ENCODE assay signal across 20 mouse cellular contexts in the genomic region with DNA sequence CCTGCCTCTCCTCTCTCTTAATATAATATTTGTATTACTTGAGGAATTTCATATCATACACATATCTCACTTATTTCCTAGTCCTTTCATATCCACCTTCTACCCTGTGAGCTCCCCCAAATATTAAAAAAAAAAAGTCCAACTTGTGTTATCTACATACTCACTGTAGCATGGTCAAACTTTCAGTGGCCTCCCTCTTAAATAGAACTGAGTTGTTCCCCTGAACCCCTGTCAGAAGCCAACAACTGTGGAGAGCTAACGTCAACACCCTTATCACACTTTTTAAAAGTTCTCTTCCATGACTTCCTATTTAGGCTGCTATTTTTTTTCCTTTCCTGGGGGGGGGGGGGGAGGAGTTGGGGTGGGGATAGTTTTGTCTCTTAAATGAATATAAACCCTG. TPM values are rescaled to one million over a fixed set of nuclear protein-coding genes. Genes with fewer than 3 reads are reported as not detected.
DNase-seq lines count a peak whose midpoint lies in the region; ATAC-seq and TF ChIP-seq lines count a peak whose summit lies in the region.
"Had no signal": no experiment of that assay in that cellular context is flagged by ENCODE, and none has a peak within 500 bp of the region (broad histone marks: within the 10 kb centered on the region; RNA-seq: fewer than 3 reads in every experiment).

No protein-coding gene starts in this region.

- no peaks in the 10 kb centered on the region for H3K9me3 ChIP-seq in liver, embryonic 11.5 days (ENCODE audit: control insufficient read depth, low read length)
- H3K9me3 ChIP-seq in liver, postnatal 0 days (ENCODE audit: low read length): no peaks in the 10 kb centered on the region
- no peaks in the 10 kb centered on the region for H3K9me3 ChIP-seq in lung, postnatal 0 days (ENCODE audit: low read length)
- H3K9me3 ChIP-seq in liver, embryonic 14.5 days (ENCODE audit: control insufficient read depth, low read length): no peaks in the 10 kb centered on the region
- H3K9me3 ChIP-seq: forebrain, embryonic 13.5 days; hindbrain, embryonic 12.5 days; intestine, embryonic 15.5 days; midbrain, embryonic 12.5 days had no signal

- no peak overlapping the region for H3K4me3 ChIP-seq in liver, embryonic 11.5 days (ENCODE audit: low read depth, low read length)
- H3K4me3 ChIP-seq in liver, postnatal 0 days (ENCODE audit: low read depth, low read length): no peak overlapping the region
- no peak overlapping the region for H3K4me3 ChIP-seq in lung, postnatal 0 days (ENCODE audit: low read depth, low read length)
- H3K4me3 ChIP-seq in liver, embryonic 14.5 days (ENCODE audit: insufficient read depth in 1 of 2, low read depth in 2 of 2, low read length in 2 of 2): no peak overlapping the region
- H3K4me3 ChIP-seq: forebrain, embryonic 13.5 days; hindbrain, embryonic 12.5 days; intestine, embryonic 15.5 days; midbrain, embryonic 12.5 days had no signal

- no peak overlapping the region for H3K4me2 ChIP-seq in liver, embryonic 11.5 days
- H3K4me2 ChIP-seq in liver, postnatal 0 days (ENCODE audit: low read depth, low read length): no peak overlapping the region
- H3K4me2 ChIP-seq in lung, postnatal 0 days (replicated peaks; ENCODE audit: low read depth, low read length): peak overlapping the region; percentile 32; the same call in 1 of the 2 replicates
- no peak overlapping the region for H3K4me2 ChIP-seq in liver, embryonic 14.5 days (ENCODE audit: low read depth)
- H3K4me2 ChIP-seq: forebrain, embryonic 13.5 days; hindbrain, embryonic 12.5 days; intestine, embryonic 15.5 days; midbrain, embryonic 12.5 days had no signal

- H3K27me3 ChIP-seq in liver, embryonic 11.5 days (replicated peaks; ENCODE audit: control insufficient read depth, insufficient read depth, low read length): no peaks in the 10 kb centered on the region
- no peaks in the 10 kb centered on the region for H3K27me3 ChIP-seq in liver, postnatal 0 days (ENCODE audit: insufficient read depth, low read length)
- H3K27me3 ChIP-seq in lung, postnatal 0 days (replicated peaks; ENCODE audit: insufficient read depth, low read length): no peaks in the 10 kb centered on the region
- H3K27me3 ChIP-seq in liver, embryonic 14.5 days (ENCODE audit: control insufficient read depth, insufficient read depth, low read length): no peaks in the 10 kb centered on the region
- H3K27me3 ChIP-seq: forebrain, embryonic 13.5 days; hindbrain, embryonic 12.5 days; intestine, embryonic 15.5 days; midbrain, embryonic 12.5 days had no signal

- no peak overlapping the region for H3K27ac ChIP-seq in liver, embryonic 11.5 days (ENCODE audit: low read depth, low read length)
- H3K27ac ChIP-seq in liver, postnatal 0 days (ENCODE audit: low read depth): no peak overlapping the region
- H3K27ac ChIP-seq in lung, postnatal 0 days (ENCODE audit: low read length): no peak overlapping the region; the same call in 1 of the 2 replicates
- H3K27ac ChIP-seq in liver, embryonic 14.5 days: no peak overlapping the region
- H3K27ac ChIP-seq: forebrain, embryonic 13.5 days; hindbrain, embryonic 12.5 days; hindbrain, postnatal 0 days; intestine, embryonic 15.5 days; midbrain, embryonic 12.5 days had no signal

- H3K9ac ChIP-seq in liver, embryonic 11.5 days (ENCODE audit: low read depth, low read length): no peak overlapping the region
- H3K9ac ChIP-seq in liver, postnatal 0 days (replicated peaks): no peak overlapping the region
- no peak overlapping the region for H3K9ac ChIP-seq in lung, postnatal 0 days (replicated peaks; ENCODE audit: low read depth)
- no peak overlapping the region for H3K9ac ChIP-seq in liver, embryonic 14.5 days (replicated peaks)
- H3K9ac ChIP-seq: forebrain, embryonic 13.5 days; hindbrain, embryonic 12.5 days; intestine, embryonic 15.5 days; midbrain, embryonic 12.5 days had no signal

- WGBS in liver, embryonic 11.5 days: 11% methylated on average over 1 of the region's 1 CpGs
- 11% methylated on average over 1 of the region's 1 CpGs for WGBS in liver, postnatal 0 days (ENCODE audit: insufficient replicate concordance)
- 0% methylated on average over 1 of the region's 1 CpGs for WGBS in lung, postnatal 0 days
- 0% methylated on average over 1 of the region's 1 CpGs for WGBS in liver, embryonic 14.5 days (ENCODE audit: insufficient replicate concordance)

- H3K36me3 ChIP-seq in liver, embryonic 11.5 days (ENCODE audit: control insufficient read depth, insufficient read depth, low read length): no peaks in the 10 kb centered on the region
- H3K36me3 ChIP-seq in liver, postnatal 0 days (replicated peaks; ENCODE audit: insufficient read depth, low read length): no peaks in the 10 kb centered on the region
- H3K36me3 ChIP-seq in lung, postnatal 0 days (ENCODE audit: insufficient read depth, low read length): no peaks in the 10 kb centered on the region
- no peaks in the 10 kb centered on the region for H3K36me3 ChIP-seq in liver, embryonic 14.5 days (replicated peaks; ENCODE audit: control insufficient read depth, insufficient read depth, low read depth)
- H3K36me3 ChIP-seq: hindbrain, embryonic 12.5 days; intestine, embryonic 15.5 days; midbrain, embryonic 12.5 days had no signal

- ATAC-seq in liver, embryonic 11.5 days (replicated peaks; ENCODE audit: low FRiP score): peak; percentile 48
- ATAC-seq in liver, postnatal 0 days: no peak
- peak; percentile 37; the same call in 1 of the 2 replicates for ATAC-seq in lung, postnatal 0 days
- peak; percentile 28; the same call in 1 of the 2 replicates for ATAC-seq in liver, embryonic 14.5 days (ENCODE audit: insufficient read depth)
- ATAC-seq: forebrain, embryonic 13.5 days; hindbrain, postnatal 0 days; intestine, embryonic 15.5 days had no signal

- TF ChIP-seq CTCF in liver, postnatal 0 days (IDR thresholded peaks at IDR 0.05; ENCODE audit: low read depth): no peak
- no peak for TF ChIP-seq CTCF in lung, postnatal 0 days (IDR thresholded peaks at IDR 0.05)
- TF ChIP-seq CTCF in liver, embryonic 14.5 days (IDR thresholded peaks at IDR 0.05; ENCODE audit: low read depth): no peak

- TF ChIP-seq EP300 in liver, postnatal 0 days (IDR thresholded peaks at IDR 0.05; ENCODE audit: low read depth): no peak
- TF ChIP-seq EP300 in lung, postnatal 0 days (IDR thresholded peaks at IDR 0.05): no peak
- no peak for TF ChIP-seq EP300 in liver, embryonic 14.5 days (IDR thresholded peaks at IDR 0.05; ENCODE audit: low read depth)

- peaks cover 12% of the 10 kb centered on the region; the same call in 1 of the 2 replicates for H3K4me1 ChIP-seq in liver, embryonic 11.5 days (replicated peaks; ENCODE audit: control insufficient read depth, insufficient read depth, low read length)
- H3K4me1 ChIP-seq in liver, postnatal 0 days (ENCODE audit: insufficient read depth): no peaks in the 10 kb centered on the region
- H3K4me1 ChIP-seq in lung, postnatal 0 days (ENCODE audit: insufficient read depth, low read depth, low read length): no peaks in the 10 kb centered on the region; the same call in 1 of the 2 replicates
- H3K4me1 ChIP-seq in liver, embryonic 14.5 days (replicated peaks; ENCODE audit: control insufficient read depth in 2 of 2, insufficient read depth in 2 of 2, low read length in 1 of 2): peaks cover 9 to 18% of the 10 kb centered on the region in 2 experiments
- H3K4me1 ChIP-seq: forebrain, embryonic 13.5 days; intestine, embryonic 15.5 days; midbrain, embryonic 12.5 days had no signal

- DNase-seq in liver, embryonic 11.5 days (ENCODE audit: low spot score): no peak
- DNase-seq in liver, postnatal 0 days: no peak
- peak; percentile 24 for DNase-seq in lung, postnatal 0 days (ENCODE audit: low spot score)
- DNase-seq in lung, adult 18-20 months: no peak
- no peak for DNase-seq in liver, embryonic 14.5 days (ENCODE audit: low read depth in 3 of 3, low spot score in 3 of 3)
- no peak for DNase-seq in thymus, postnatal 25 days
- DNase-seq: adrenal gland, postnatal 10 days; B cell, adult 2 months; cerebellum, adult 8-10 months; cerebellum, postnatal 25 days; gastrocnemius, postnatal 10 days; kidney, adult 2 months; kidney, postnatal 36 days; layer of hippocampus, postnatal 36 days; left cerebral cortex, postnatal 4 days had no signal

RNA-seq across cellular contexts. Expression of a gene that starts 7.3 kb away (rescaled TPM):
- 0.43 and 0.86 TPM in 2 replicates for polyA plus RNA-seq in liver, embryonic 11.5 days (2014; fragmentation: Nextera tagmentation; extraction: Ambion mirVana)
- polyA plus RNA-seq in liver, postnatal 0 days (2015; fragmentation: Nextera tagmentation; extraction: Ambion mirVana): 0.05 and 0.13 TPM in 2 replicates
- 0.38 and 0.58 TPM in 2 replicates for polyA plus RNA-seq in lung, postnatal 0 days (2015; fragmentation: Nextera tagmentation; extraction: Ambion mirVana)
- polyA plus RNA-seq in liver, embryonic 14.5 days (2012; rRNA removed): 0.18 and 0.23 TPM in 2 replicates
- polyA plus RNA-seq in liver, embryonic 14.5 days (2014; fragmentation: Nextera tagmentation; extraction: Ambion mirVana): 0.08 TPM in 1 of 2 replicates, not detected in the other
